Mouse (Mus musculus) spleen, adult 2 months (tissue): ENCODE measurements around the gene Slc23a2. TPM values are rescaled to one million over a fixed set of nuclear protein-coding genes. Genes with fewer than 3 reads are reported as not detected.

ENCODE experiments used
- DNase-seq, 2 experiments: peaks; one replicate each; pipeline versions ENCODE4 v3.0.0 to v3.0.0-alpha.2; 2012 to 2021; ENCODE audit warnings: low spot score in 2 of 2, low read depth in 1 of 2
- H3K27ac ChIP-seq: fragments of 200-500 bp; 2 replicates; pipeline ENCODE4 v1.5.1; 2012; ENCODE audit warnings: low read length, inconsistent platforms; ENCODE audit not compliant: insufficient read depth
- H3K27me3 ChIP-seq: fragments of 200-500 bp; 2 replicates; pipeline ENCODE4 v1.6.1; 2012; ENCODE audit warnings: mild to moderate bottlenecking, moderate library complexity, low read length, inconsistent platforms; ENCODE audit not compliant: control insufficient read depth, insufficient read depth
- H3K36me3 ChIP-seq: fragments of 200-500 bp; 2 replicates; pipeline ENCODE4 v1.6.1; 2012; ENCODE audit warnings: mild to moderate bottlenecking, low read length, inconsistent platforms; ENCODE audit not compliant: control insufficient read depth, insufficient read depth
- H3K4me1 ChIP-seq: fragments of 200-500 bp; 2 replicates; pipeline ENCODE4 v1.6.1; 2011; ENCODE audit warnings: inconsistent platforms; ENCODE audit not compliant: control insufficient read depth, insufficient read depth, insufficient read length
- H3K4me3 ChIP-seq: fragments of 200-500 bp; 2 replicates; pipeline ENCODE4 v1.5.1; 2011; ENCODE audit warnings: mild to moderate bottlenecking, inconsistent platforms; ENCODE audit not compliant: insufficient read depth, insufficient read length; ENCODE audit errors: extremely low read depth
- CTCF ChIP-seq: fragments of 200-500 bp; IDR thresholded peaks from 2 replicates; pipeline ENCODE4 v1.5.1; 2011; ENCODE audit warnings: mild to moderate bottlenecking, inconsistent platforms; ENCODE audit not compliant: insufficient read depth, insufficient read length, insufficient replicate concordance; ENCODE audit errors: extremely low read depth
- POLR2A ChIP-seq: fragments of 200-500 bp; IDR thresholded peaks from 2 replicates; pipeline ENCODE4 v1.6.1; 2011; ENCODE audit warnings: low read depth, low read length, inconsistent platforms
- WGBS: fragments of 180-500 bp; shearing (Covaris S2); methylation state at CpG from one replicate; pipeline ENCODE4 v1.1.7; 2018; 5-methylcytosine and 5-hydroxymethylcytosine counted together
- polyA plus RNA-seq: library from polyadenylated mRNA; depleted of rRNA; stranded (reverse); fragments of >200 nt; gene quantifications from 2 replicates; pipeline ENCODE4 v1.2.3, GENCODE M21; 2012

Slc23a2 gene
- polyA plus RNA-seq, 1 experiment: 20.6 TPM

- H3K4me3 ChIP-seq: no peak overlapping the region
- WGBS: 17% methylated on average over 4 of the region's 4 CpGs
- peak overlapping the region; percentile 98 for H3K27ac ChIP-seq
- no peaks in the 10 kb centered on the region for H3K36me3 ChIP-seq
- TF ChIP-seq CTCF: no peak
- TF ChIP-seq POLR2A: no peak
- H3K27me3 ChIP-seq: no peaks in the 10 kb centered on the region
- DNase-seq: no peak
- H3K4me1 ChIP-seq: peaks cover 52% of the 10 kb centered on the region
Observed at GRCm38 (mm10) chr2:132018156-132018555, 126.8 kb downstream of the Slc23a2 start.

GRCm38 (mm10) chr2:132017611-132018010, 127.3 kb downstream of the Slc23a2 start:
- Histone ChIP-seq H3K27ac (peak overlapping the region; percentile 98; the same call in 1 of the 2 replicates), H3K4me3 (no peak overlapping the region), H3K27me3 (no peaks in the 10 kb centered on the region), H3K4me1 (peaks cover 49% of the 10 kb centered on the region), H3K36me3 (peaks cover under 1% of the 10 kb centered on the region; the same call in 1 of the 2 replicates)
- no peak for DNase-seq
- TF ChIP-seq CTCF (no peak), POLR2A (no peak)
- WGBS: 71% methylated on average over 7 of the region's 7 CpGs

DNA sequence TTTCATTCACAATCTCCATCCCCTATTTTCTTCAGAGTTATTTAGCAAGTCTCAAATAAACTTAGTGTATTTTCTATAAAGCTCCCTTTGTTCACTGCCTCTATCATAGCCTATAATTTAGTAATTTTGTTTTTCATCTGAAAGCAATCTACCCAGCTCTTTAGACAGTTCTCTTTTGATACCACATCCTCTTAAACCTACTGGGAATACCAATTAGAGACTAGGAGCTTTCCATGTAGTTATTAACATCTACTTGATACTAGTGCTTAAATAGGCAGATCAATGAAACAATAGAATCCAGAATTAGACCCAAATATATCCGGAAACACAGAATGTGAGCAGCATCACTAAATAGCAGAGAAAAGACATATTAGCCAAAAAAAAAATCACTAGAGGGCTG, 128.9 kb downstream of the Slc23a2 start:
- DNase-seq: no peak
- Histone ChIP-seq H3K4me3 (no peak overlapping the region), H3K27me3 (no peaks in the 10 kb centered on the region), H3K27ac (no peak overlapping the region), H3K4me1 (peaks cover 39% of the 10 kb centered on the region), H3K36me3 (peaks cover 15% of the 10 kb centered on the region)
- WGBS: 87% methylated on average over 1 of the region's 1 CpGs
- TF ChIP-seq CTCF: no peak
- TF ChIP-seq POLR2A: no peak

DNA sequence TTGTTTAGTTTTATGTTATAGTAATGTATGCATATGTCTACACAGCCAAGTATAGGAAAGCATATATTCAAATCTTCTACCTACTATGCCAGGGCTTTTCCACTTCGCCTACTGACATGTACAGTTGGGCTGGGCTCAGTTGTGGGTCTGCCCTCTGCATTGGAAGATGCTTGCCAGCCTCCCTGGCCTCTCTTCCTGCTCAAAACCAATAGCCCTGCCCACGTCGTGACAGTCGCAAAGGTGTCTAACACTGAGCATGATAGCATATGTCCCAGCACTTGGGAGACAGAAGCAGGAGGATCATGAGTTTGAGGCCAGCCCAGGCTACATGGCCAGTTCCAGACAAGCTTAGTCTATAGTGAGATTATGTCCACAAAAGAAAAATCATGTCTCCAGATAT, 131.8 kb downstream of the Slc23a2 start:
- no peak for TF ChIP-seq CTCF
- TF ChIP-seq POLR2A: no peak
- DNase-seq: no peak
- WGBS: 57% methylated on average over 4 of the region's 4 CpGs
- H3K27ac ChIP-seq: no peak overlapping the region
- H3K27me3 ChIP-seq: no peaks in the 10 kb centered on the region
- peaks cover 30% of the 10 kb centered on the region; the same call in 1 of the 2 replicates for H3K4me1 ChIP-seq
- peaks cover 30% of the 10 kb centered on the region for H3K36me3 ChIP-seq
- no peak overlapping the region for H3K4me3 ChIP-seq

GRCm38 (mm10) chr2:132010781-132011180, 134.1 kb downstream of the Slc23a2 start:
- H3K36me3 ChIP-seq: peaks cover 38% of the 10 kb centered on the region
- H3K4me3 ChIP-seq: no peak overlapping the region
- TF ChIP-seq CTCF (no peak), POLR2A (no peak)
- peaks cover 33% of the 10 kb centered on the region; the same call in 1 of the 2 replicates for H3K4me1 ChIP-seq
- H3K27me3 ChIP-seq: no peaks in the 10 kb centered on the region
- DNase-seq: no peak
- H3K27ac ChIP-seq: no peak overlapping the region
- 98% methylated on average over 2 of the region's 2 CpGs for WGBS

DNA sequence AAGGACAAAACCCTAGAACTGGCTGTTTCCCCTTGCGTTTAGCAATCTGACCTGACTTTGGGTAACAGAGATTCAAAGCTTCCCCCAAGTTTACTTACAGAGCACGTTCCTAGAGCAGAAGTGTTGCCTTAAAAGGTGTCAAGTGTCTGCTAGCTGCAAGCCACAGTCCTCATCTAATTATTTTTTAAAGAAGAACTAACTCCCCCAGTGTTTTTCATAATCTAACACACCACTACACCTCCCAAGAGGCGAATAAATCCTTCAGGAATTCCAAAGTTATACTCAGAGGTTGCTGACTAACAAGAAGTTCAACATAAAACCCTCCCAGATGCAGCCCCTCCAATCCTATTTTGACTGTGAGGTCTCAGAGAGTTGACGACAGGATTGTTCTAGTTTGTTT, 136.7 kb downstream of the Slc23a2 start:
- H3K36me3 ChIP-seq: peaks cover 58% of the 10 kb centered on the region
- H3K4me1 ChIP-seq: peaks cover 28% of the 10 kb centered on the region; the same call in 1 of the 2 replicates
- H3K27me3 ChIP-seq: no peaks in the 10 kb centered on the region
- H3K4me3 ChIP-seq: no peak overlapping the region
- no peak overlapping the region for H3K27ac ChIP-seq
- DNase-seq: no peak
- TF ChIP-seq POLR2A (no peak), CTCF (no peak)
- WGBS: 73% methylated on average over 4 of the region's 4 CpGs

DNA sequence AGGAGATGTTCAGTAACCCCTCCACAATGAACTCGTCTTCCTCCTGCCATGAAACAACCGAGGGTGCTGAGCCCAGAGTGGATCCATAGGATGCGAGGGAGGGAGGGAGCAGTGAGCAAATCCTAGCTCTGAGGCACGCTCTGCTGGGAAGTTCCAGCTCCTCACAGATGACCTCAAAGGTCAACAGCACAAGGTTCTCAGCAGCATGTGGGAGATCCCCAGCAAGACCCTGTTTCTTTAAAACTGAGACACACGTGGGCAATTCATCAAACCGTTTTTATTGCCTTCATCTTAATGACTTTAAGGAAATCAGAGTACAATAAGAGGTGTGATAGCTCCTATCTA, 137.5 kb downstream of the Slc23a2 start:
- H3K27me3 ChIP-seq: no peaks in the 10 kb centered on the region
- peaks cover 26% of the 10 kb centered on the region; the same call in 1 of the 2 replicates for H3K4me1 ChIP-seq
- peak overlapping the region; percentile 66; the same call in 1 of the 2 replicates for H3K27ac ChIP-seq
- peaks cover 61% of the 10 kb centered on the region for H3K36me3 ChIP-seq
- DNase-seq: no peak
- WGBS: 78% methylated on average over 6 of the region's 6 CpGs
- no peak for TF ChIP-seq CTCF
- H3K4me3 ChIP-seq: no peak overlapping the region
